Mouse (Mus musculus) G1E (cell line): ENCODE measurements around the gene Rell1.

Experiments used
- CTCF ChIP-seq: IDR thresholded peaks from 2 replicates; pipeline ENCODE4 v1.5.1; 2012; ENCODE audit warnings: low read depth, low read length, inconsistent platforms, mixed read lengths
- GATA1 ChIP-seq: IDR thresholded peaks from 2 replicates; pipeline ENCODE4 v1.6.1; 2012; ENCODE audit warnings: borderline replicate concordance, low read length, inconsistent platforms, mixed read lengths
- TAL1 ChIP-seq: conservative IDR thresholded peaks from 2 replicates; pipeline ENCODE4 v1.6.1; 2012; ENCODE audit warnings: low read depth, low read length, inconsistent platforms, mixed read lengths

GRCm38 (mm10) chr5:63970991-63971390 lies 2.3 kb upstream of the Rell1 start:
- TF ChIP-seq CTCF (no peak), GATA1 (no peak), TAL1 (no peak)
